Mouse (Mus musculus) layer of hippocampus, postnatal 25 days (tissue): ENCODE data around the gene Dnase2a. TPM values are rescaled to one million over a fixed set of nuclear protein-coding genes. Genes with fewer than 3 reads are reported as not detected.

Source experiments
- DNase-seq, 2 experiments: peaks; one replicate each; pipeline ENCODE4 v3.0.0; 2022; ENCODE audit warnings: mixed read lengths in 2 of 2, low spot score in 1 of 2; ENCODE audit errors: extremely low spot score in 1 of 2
- total RNA-seq, 2 experiments: library from RNA; stranded (reverse); gene quantifications; 2 replicates each; pipeline ENCODE4 v1.2.3; 2021

The Dnase2a gene
- total RNA-seq, 2 experiments from 2014 or later, result 3.7 to 4.3 TPM

GRCm38 (mm10) chr8:84935489-84935888, 27.1 kb downstream of the Dnase2a start:
- no peak for DNase-seq

- no peak for DNase-seq
Measured at GRCm38 (mm10) chr8:84936041-84936961, 27.9 kb downstream of the Dnase2a start.

- DNase-seq, result peak; percentile 67 to 78
Measured at GRCm38 (mm10) chr8:84936962-84937546, 28.7 kb downstream of the Dnase2a start, which contains the start of gene Mast1. Gene Mast1, minus strand, starts transcription at chr8:84937359.

GRCm38 (mm10) chr8:84937620-84938485, 29.5 kb downstream of the Dnase2a start:
- DNase-seq, result no peak

GRCm38 (mm10) chr8:84943699-84944098, 35.3 kb downstream of the Dnase2a start:
- DNase-seq, result no peak

- peak; percentile 37 to 62 for DNase-seq
Measured at GRCm38 (mm10) chr8:84944478-84945160, 36.3 kb downstream of the Dnase2a start.

- peak in 1 of 2 experiments; percentile 30 for DNase-seq
Measured at GRCm38 (mm10) chr8:84945235-84945632, 36.9 kb downstream of the Dnase2a start.

GRCm38 (mm10) chr8:84945633-84946527, 37.5 kb downstream of the Dnase2a start:
- peak in 1 of 2 experiments; percentile 55 for DNase-seq

GRCm38 (mm10) chr8:84946528-84947240, 38.3 kb downstream of the Dnase2a start, which contains the start of gene Rtbdn:
Gene Rtbdn, plus strand, starts transcription at chr8:84946991.
- DNase-seq, result no peak

GRCm38 (mm10) chr8:84947241-84947545, 38.8 kb downstream of the Dnase2a start:
- DNase-seq, result no peak

GRCm38 (mm10) chr8:84949753-84950152, 41.4 kb downstream of the Dnase2a start:
- no peak for DNase-seq

- no peak for DNase-seq
Measured at GRCm38 (mm10) chr8:84952612-84953255, 44.4 kb downstream of the Dnase2a start.

GRCm38 (mm10) chr8:84956768-84957167, 48.4 kb downstream of the Dnase2a start:
- peak; percentile 36 to 86 for DNase-seq

GRCm38 (mm10) chr8:84959811-84960210, 51.5 kb downstream of the Dnase2a start:
- no peak for DNase-seq

- no peak for DNase-seq
Measured at GRCm38 (mm10) chr8:84963952-84964351, 55.6 kb downstream of the Dnase2a start.

- DNase-seq, result peak; percentile 71 to 76
Measured at GRCm38 (mm10) chr8:84965731-84966291, 57.5 kb downstream of the Dnase2a start.

GRCm38 (mm10) chr8:84966603-84967002, 58.2 kb downstream of the Dnase2a start:
- no peak for DNase-seq
